ENCODE assay signal across 8 mouse cellular contexts in genomic region chr15:60693751-60694500, GRCm38 (mm10).
DNase-seq lines count a peak whose midpoint lies in the region; ATAC-seq and TF ChIP-seq lines count a peak whose summit lies in the region.

No protein-coding gene starts in this region.

- WGBS in hindbrain, embryonic 10.5 days: 63% methylated on average over 7 of the region's 7 CpGs
- WGBS in hindbrain, embryonic 16.5 days: 68% methylated on average over 7 of the region's 7 CpGs
- 43% methylated on average over 7 of the region's 7 CpGs for WGBS in liver, embryonic 14.5 days (ENCODE audit: insufficient replicate concordance)

- ATAC-seq in hindbrain, embryonic 16.5 days: no peak
- ATAC-seq in liver, embryonic 14.5 days (ENCODE audit: insufficient read depth): no peak

- peak overlapping the region; percentile 62; the same call in 1 of the 2 replicates for H3K27ac ChIP-seq in hindbrain, embryonic 10.5 days
- H3K27ac ChIP-seq in hindbrain, embryonic 16.5 days (ENCODE audit: low read depth, low read length): no peak overlapping the region
- peak overlapping the region; percentile 96 for H3K27ac ChIP-seq in embryonic fibroblast, embryonic 13.5 days (ENCODE audit: insufficient read depth, low read length)
- H3K27ac ChIP-seq in liver, embryonic 14.5 days: no peak overlapping the region

- no peaks in the 10 kb centered on the region for H3K27me3 ChIP-seq in hindbrain, embryonic 10.5 days (ENCODE audit: insufficient read depth, poor library complexity, severe bottlenecking)
- H3K27me3 ChIP-seq in hindbrain, embryonic 16.5 days (replicated peaks; ENCODE audit: control insufficient read depth, insufficient read depth, low read length): no peaks in the 10 kb centered on the region
- no peaks in the 10 kb centered on the region for H3K27me3 ChIP-seq in liver, embryonic 14.5 days (ENCODE audit: control insufficient read depth, insufficient read depth, low read length)

- H3K4me3 ChIP-seq in hindbrain, embryonic 10.5 days: no peak overlapping the region
- no peak overlapping the region for H3K4me3 ChIP-seq in hindbrain, embryonic 16.5 days (ENCODE audit: low read length)
- H3K4me3 ChIP-seq in embryonic fibroblast, embryonic 13.5 days (ENCODE audit: insufficient read depth, low read length): no peak overlapping the region
- H3K4me3 ChIP-seq in liver, embryonic 14.5 days (ENCODE audit: insufficient read depth in 1 of 2, low read depth in 2 of 2, low read length in 2 of 2): no peak overlapping the region

- H3K9ac ChIP-seq in hindbrain, embryonic 16.5 days (ENCODE audit: low read depth, low read length): no peak overlapping the region
- no peak overlapping the region for H3K9ac ChIP-seq in liver, embryonic 14.5 days (replicated peaks)

- H3K36me3 ChIP-seq in hindbrain, embryonic 10.5 days: no peaks in the 10 kb centered on the region
- no peaks in the 10 kb centered on the region for H3K36me3 ChIP-seq in hindbrain, embryonic 16.5 days (ENCODE audit: control insufficient read depth, insufficient read depth, low read length)
- H3K36me3 ChIP-seq in liver, embryonic 14.5 days (replicated peaks; ENCODE audit: control insufficient read depth, insufficient read depth, low read depth): no peaks in the 10 kb centered on the region

- peaks cover 26% of the 10 kb centered on the region for H3K4me1 ChIP-seq in hindbrain, embryonic 10.5 days (replicated peaks)
- no peaks in the 10 kb centered on the region for H3K4me1 ChIP-seq in hindbrain, embryonic 16.5 days (ENCODE audit: control insufficient read depth, insufficient read depth, low read depth, low read length)
- peaks cover 6% of the 10 kb centered on the region for H3K4me1 ChIP-seq in embryonic fibroblast, embryonic 13.5 days (ENCODE audit: control insufficient read depth, insufficient read depth, low read length)
- peaks cover 0 to 5% of the 10 kb centered on the region in 2 experiments; a peak in 1 of 4 replicates for H3K4me1 ChIP-seq in liver, embryonic 14.5 days (replicated peaks; ENCODE audit: control insufficient read depth in 2 of 2, insufficient read depth in 2 of 2, low read length in 1 of 2)

- TF ChIP-seq POLR2A in embryonic fibroblast, embryonic 13.5 days (IDR thresholded peaks at IDR 0.05; ENCODE audit: low read depth, low read length): no peak

- TF ChIP-seq EP300 in liver, embryonic 14.5 days (IDR thresholded peaks at IDR 0.05; ENCODE audit: low read depth): no peak

- DNase-seq in hindbrain, embryonic 10.5 days (ENCODE audit: low spot score): peak; percentile 55
- DNase-seq in CD4-positive helper T cell, adult 2 months (ENCODE audit: low read depth, low spot score): peak; percentile 27
- peak; percentile 16 for DNase-seq in WW6 (ENCODE audit: low read depth, low spot score)
- DNase-seq in liver, embryonic 14.5 days (ENCODE audit: low read depth in 3 of 3, low spot score in 3 of 3): peak in 2 of 3 experiments; percentile 0 to 1
- DNase-seq in thymus, postnatal 14 days: peak; percentile 63
- no peak for DNase-seq in cerebellum, adult 9-10 months

- no peaks in the 10 kb centered on the region for H3K9me3 ChIP-seq in hindbrain, embryonic 10.5 days
- no peaks in the 10 kb centered on the region for H3K9me3 ChIP-seq in hindbrain, embryonic 16.5 days (ENCODE audit: control insufficient read depth, low read length)
- no peaks in the 10 kb centered on the region for H3K9me3 ChIP-seq in liver, embryonic 14.5 days (ENCODE audit: control insufficient read depth, low read length)

- no peak overlapping the region for H3K4me2 ChIP-seq in hindbrain, embryonic 16.5 days (ENCODE audit: low read length)
- no peak overlapping the region for H3K4me2 ChIP-seq in liver, embryonic 14.5 days (ENCODE audit: low read depth)

- no peak for TF ChIP-seq CTCF in embryonic fibroblast, embryonic 13.5 days (IDR thresholded peaks at IDR 0.05; ENCODE audit: borderline replicate concordance, insufficient read depth, low read length)
- TF ChIP-seq CTCF in liver, embryonic 14.5 days (IDR thresholded peaks at IDR 0.05; ENCODE audit: low read depth): peak; percentile 49

Comparison
In these comparisons a context has a peak if more than half of its experiments do, and no peak if none do; other contexts are left out.
1. H3K27ac ChIP-seq: peak in hindbrain, embryonic 10.5 days (single experiment) and embryonic fibroblast, embryonic 13.5 days (single experiment); none in hindbrain, embryonic 16.5 days (single experiment) and liver, embryonic 14.5 days (single experiment).